Mouse (Mus musculus) heart, adult 2 months (tissue): ENCODE measurements at regions not wholly inside any gene's neighbourhood (a gene's known extent, or its start where the extent isn't known, plus 50 kb on each side); places are given as distances from the start of the nearest gene placed in this dataset.

ENCODE experiments used
- DNase-seq, 2 experiments: peaks; one replicate each; pipeline ENCODE4 v3.0.0; 2021
- H3K27ac ChIP-seq: fragments of 200-600 bp; 2 replicates; pipeline ENCODE4 v1.8.1; 2022
- H3K27me3 ChIP-seq: fragments of 200-500 bp; 2 replicates; pipeline ENCODE4 v1.6.1; 2012; ENCODE audit warnings: mild to moderate bottlenecking, low read length, inconsistent platforms, mixed read lengths; ENCODE audit not compliant: control insufficient read depth, insufficient read depth
- H3K36me3 ChIP-seq: fragments of 200-500 bp; 2 replicates; pipeline ENCODE4 v1.6.1; 2012; ENCODE audit warnings: low read length, inconsistent platforms; ENCODE audit not compliant: control insufficient read depth, insufficient read depth
- H3K4me1 ChIP-seq: fragments of 200-500 bp; 2 replicates; pipeline ENCODE4 v1.6.1; 2011; ENCODE audit warnings: low read length; ENCODE audit not compliant: control insufficient read depth, insufficient read depth
- H3K4me3 ChIP-seq: fragments of 200-600 bp; 2 replicates; pipeline ENCODE4 v1.8.1; 2022
- H3K79me2 ChIP-seq: fragments of 200-500 bp; replicated peaks from 2 replicates; pipeline ENCODE4 v1.6.1; 2012; ENCODE audit warnings: mild to moderate bottlenecking, inconsistent platforms, low read length, moderate library complexity, mixed read lengths; ENCODE audit not compliant: control insufficient read depth, insufficient read depth
- H3K9ac ChIP-seq: fragments of 200-500 bp; 2 replicates; pipeline ENCODE4 v1.6.1; 2012; ENCODE audit warnings: low read depth, mild to moderate bottlenecking, control low read depth, inconsistent platforms, low read length, mixed read lengths
- CTCF ChIP-seq: fragments of 200-600 bp; IDR thresholded peaks from 2 replicates; pipeline ENCODE4 v1.8.1; 2022; ENCODE audit warnings: antibody characterized with exemption, mild to moderate bottlenecking, moderate library complexity
- EP300 ChIP-seq: fragments of 200-500 bp; IDR thresholded peaks from 2 replicates; pipeline ENCODE4 v1.6.1; 2011; ENCODE audit warnings: low read depth, low read length, control low read depth; ENCODE audit not compliant: insufficient read depth
- POLR2A ChIP-seq: fragments of 200-500 bp; IDR thresholded peaks from 2 replicates; pipeline ENCODE4 v1.6.1; 2011; ENCODE audit warnings: mild to moderate bottlenecking, low read depth, low read length, control low read depth; ENCODE audit not compliant: insufficient read depth
- WGBS: fragments of 180-500 bp; shearing (Covaris S2); methylation state at CpG from one replicate; pipeline ENCODE4 v1.1.7; 2018; 5-methylcytosine and 5-hydroxymethylcytosine counted together
- intact Hi-C: fragments of 180-260 bp; cut with DNase I; formaldehyde crosslinking; loops from one replicate; pipeline ENCODE4 v1.15.1; 2025

DNA sequence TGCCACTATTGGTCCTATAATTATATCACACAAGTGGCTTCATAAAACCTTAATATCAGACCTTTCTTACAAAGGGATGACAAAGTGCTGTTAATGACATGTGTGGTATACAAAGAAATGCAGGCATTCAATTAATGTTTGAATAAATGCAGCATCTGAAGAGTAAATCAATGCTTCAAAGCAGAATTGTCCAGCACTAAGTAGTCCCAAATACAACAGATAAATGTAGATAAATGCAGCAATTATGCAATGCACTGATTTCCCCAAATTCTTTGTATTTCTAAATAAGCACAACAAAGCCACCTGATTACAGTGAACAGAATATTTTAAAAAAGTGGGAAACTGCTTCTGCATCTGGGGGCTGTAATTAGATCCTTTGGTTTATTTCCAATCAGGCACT is 435.9 kb downstream of the Cps1 start:
- intact Hi-C loops, result no loop called here
- no peak for DNase-seq

DNA sequence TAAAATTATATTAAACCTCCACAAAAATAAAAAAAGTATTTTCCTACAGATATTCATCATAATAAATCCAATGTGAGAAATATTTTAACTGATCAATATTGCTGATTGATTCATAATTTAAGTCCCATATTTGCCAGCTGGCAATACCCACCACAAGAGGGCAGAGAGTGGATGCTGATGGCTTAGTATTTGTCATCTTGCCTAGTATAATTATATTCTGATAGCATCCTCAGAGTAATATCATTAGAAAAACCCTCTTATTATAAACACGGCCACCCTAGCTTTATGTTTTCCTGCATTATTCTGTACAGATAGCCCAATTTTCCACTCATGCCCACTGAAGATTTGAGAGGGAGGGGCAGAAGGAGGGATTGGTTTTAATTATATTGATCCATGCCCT is 436.4 kb downstream of the Cps1 start:
- TF ChIP-seq POLR2A, result no peak
- TF ChIP-seq CTCF, result no peak
- no peak for TF ChIP-seq EP300
- Histone ChIP-seq H3K36me3 (no peaks in the 10 kb centered on the region), H3K27ac (no peak overlapping the region), H3K27me3 (no peaks in the 10 kb centered on the region), H3K9ac (no peak overlapping the region), H3K4me1 (no peaks in the 10 kb centered on the region), H3K4me3 (no peak overlapping the region), H3K79me2 (no peaks in the 10 kb centered on the region)
- DNase-seq, result no peak
- intact Hi-C loops, result no loop called here
- 62% methylated on average over 1 of the region's 1 CpGs for WGBS

More for the DNA sequence above, 435.9 kb downstream of the Cps1 start:
- no peaks in the 10 kb centered on the region for H3K36me3 ChIP-seq
- no peaks in the 10 kb centered on the region for H3K79me2 ChIP-seq
- no peak for TF ChIP-seq CTCF
- no peak for TF ChIP-seq POLR2A
- no peaks in the 10 kb centered on the region for H3K27me3 ChIP-seq
- H3K27ac ChIP-seq, result no peak overlapping the region
- no peak overlapping the region for H3K9ac ChIP-seq
- no peaks in the 10 kb centered on the region for H3K4me1 ChIP-seq
- H3K4me3 ChIP-seq, result no peak overlapping the region

DNA sequence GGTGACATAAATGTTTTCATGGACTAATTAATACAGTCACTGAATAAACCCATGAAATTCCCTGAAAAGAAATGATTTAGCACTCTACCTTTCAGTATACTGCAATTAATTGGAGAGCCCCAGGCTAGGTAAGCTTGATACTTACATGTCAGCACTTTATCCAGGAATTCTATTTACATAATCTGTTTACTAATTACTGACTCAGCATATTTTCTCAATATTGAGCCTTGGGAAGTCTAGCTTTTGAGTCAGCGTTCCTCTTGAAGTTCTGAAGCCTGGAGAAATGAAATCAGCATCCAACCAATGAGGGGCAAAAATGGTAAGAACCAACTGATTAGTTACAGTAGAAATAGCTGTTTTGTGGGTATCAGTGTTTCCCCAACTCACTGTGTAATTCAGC is 448.8 kb downstream of the Cps1 start:
- Histone ChIP-seq H3K4me1 (no peaks in the 10 kb centered on the region), H3K79me2 (no peaks in the 10 kb centered on the region), H3K27me3 (no peaks in the 10 kb centered on the region), H3K9ac (no peak overlapping the region), H3K4me3 (no peak overlapping the region), H3K27ac (no peak overlapping the region), H3K36me3 (no peaks in the 10 kb centered on the region)
- DNase-seq, result no peak
- intact Hi-C loops, result no loop called here
- TF ChIP-seq CTCF (no peak), POLR2A (no peak)
- 72% methylated on average over 1 of the region's 1 CpGs for WGBS

DNA sequence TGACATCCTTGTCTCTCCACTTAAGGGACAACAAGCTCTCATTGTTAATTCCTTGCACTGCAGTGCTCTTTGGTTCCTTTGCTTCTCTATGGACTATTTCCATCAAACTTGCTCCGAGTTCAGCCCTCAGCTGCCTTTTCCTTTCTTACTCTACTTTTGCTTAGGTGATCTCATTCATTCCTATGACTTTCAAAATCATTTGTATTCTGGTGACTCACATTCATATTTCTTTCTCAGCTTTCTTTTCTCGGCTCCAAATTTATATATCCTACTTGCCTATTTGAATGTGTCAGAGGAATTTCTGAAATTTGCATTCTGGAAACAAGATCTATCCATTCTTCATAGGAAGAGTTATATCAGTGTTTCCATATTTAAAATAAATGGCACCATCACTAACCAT is 456.9 kb downstream of the Cps1 start:
- 73% methylated on average over 2 of the region's 2 CpGs for WGBS
- H3K27me3 ChIP-seq, result no peaks in the 10 kb centered on the region
- intact Hi-C loops, result no loop called here
- no peak for DNase-seq
- no peaks in the 10 kb centered on the region for H3K36me3 ChIP-seq
- no peak overlapping the region for H3K9ac ChIP-seq
- H3K27ac ChIP-seq, result no peak overlapping the region
- H3K79me2 ChIP-seq, result no peaks in the 10 kb centered on the region
- no peaks in the 10 kb centered on the region for H3K4me1 ChIP-seq
- no peak overlapping the region for H3K4me3 ChIP-seq
- TF ChIP-seq EP300 (no peak), POLR2A (no peak), CTCF (no peak)
